Mouse (Mus musculus) MEL (cell line): ENCODE measurements around the gene Tfdp2.

Source experiments
- CTCF ChIP-seq, 3 experiments: IDR thresholded peaks in 2 of 3; conservative IDR thresholded peaks in 1 of 3; 2 replicates each; pipeline ENCODE4 v1.5.1; 2011 to 2012; ENCODE audit warnings: low read length in 3 of 3, low read depth in 2 of 3, mild to moderate bottlenecking in 2 of 3, improper control_type of control experiment in 1 of 3, inconsistent platforms in 1 of 3, mixed read lengths in 1 of 3, moderate library complexity in 1 of 3; ENCODE audit not compliant: control insufficient read depth in 1 of 3, insufficient read depth in 1 of 3, poor library complexity in 1 of 3, severe bottlenecking in 1 of 3
- EP300 ChIP-seq, 2 experiments: IDR thresholded peaks; 2 replicates each; pipeline ENCODE4 v1.6.1; 2011; ENCODE audit warnings: improper control_type of control experiment in 2 of 2, low read length in 2 of 2, low read depth in 1 of 2, mild to moderate bottlenecking in 1 of 2
- GATA1 ChIP-seq: IDR thresholded peaks from 2 replicates; pipeline ENCODE4 v1.6.1; 2011; ENCODE audit warnings: low read depth, low read length, improper control_type of control experiment
- MAFK ChIP-seq: IDR thresholded peaks from 2 replicates; pipeline ENCODE4 v1.6.1; 2011; ENCODE audit warnings: low read depth, mild to moderate bottlenecking, low read length, improper control_type of control experiment, borderline replicate concordance
- MYB ChIP-seq: IDR thresholded peaks from 2 replicates; pipeline ENCODE4 v1.6.1; 2011; ENCODE audit warnings: mild to moderate bottlenecking, low read depth, low read length, improper control_type of control experiment
- NELFE ChIP-seq: IDR thresholded peaks from 2 replicates; pipeline ENCODE4 v1.6.1; 2011; ENCODE audit warnings: low read depth, low read length, improper control_type of control experiment
- NRF1 ChIP-seq: IDR thresholded peaks from 2 replicates; pipeline ENCODE4 v1.6.1; 2014; ENCODE audit warnings: low read depth, mild to moderate bottlenecking, inconsistent platforms, low read length, improper control_type of control experiment, moderate library complexity; ENCODE audit not compliant: poor library complexity, insufficient read depth, severe bottlenecking
- TAL1 ChIP-seq: IDR thresholded peaks from 2 replicates; pipeline ENCODE4 v1.6.1; 2012; ENCODE audit warnings: mild to moderate bottlenecking, inconsistent platforms, low read length, moderate library complexity, mixed read lengths

DNA sequence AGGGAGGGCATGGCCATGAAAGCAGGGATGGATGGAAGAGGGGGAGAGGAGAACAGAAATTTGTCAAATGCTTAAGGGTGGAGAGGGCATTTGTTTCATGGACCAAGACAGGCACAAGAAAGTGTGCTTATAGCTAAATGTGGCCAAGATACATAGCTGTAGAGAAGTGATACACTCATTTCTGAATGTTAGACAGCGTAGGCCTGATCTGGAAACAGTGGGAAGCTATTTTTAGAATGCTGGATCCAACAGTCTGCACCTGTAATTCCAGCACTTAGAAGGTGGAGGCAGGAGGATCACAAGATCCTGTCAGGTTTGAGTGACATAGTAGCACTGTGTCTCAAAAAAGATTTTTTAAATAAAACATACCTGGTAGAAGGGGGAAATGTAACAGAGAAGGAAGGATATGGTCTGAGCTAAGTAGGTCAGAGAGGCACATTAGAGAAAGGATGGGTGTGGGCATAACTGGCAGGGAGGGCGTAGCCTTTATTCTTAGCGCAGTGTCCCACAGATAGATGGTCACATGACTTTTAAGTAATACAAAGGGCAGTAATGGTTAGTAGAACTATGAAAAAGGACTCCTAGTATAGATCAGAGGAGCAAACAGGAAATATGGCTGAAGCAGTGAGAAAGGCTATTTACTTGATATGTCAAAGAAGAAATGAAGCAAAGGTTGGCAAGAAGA lies 103.4 kb downstream of the Tfdp2 start:
- TF ChIP-seq MAFK, result no peak
- no peak for TF ChIP-seq EP300 (IDR thresholded peaks at IDR 0.05; ENCODE audit: low read depth in 1 of 2, low read length in 2 of 2)
- TF ChIP-seq GATA1, result no peak
- TF ChIP-seq CTCF (IDR thresholded peaks at IDR 0.05 in 2 of 3, conservative IDR thresholded peaks at IDR 0.05 in 1 of 3; ENCODE audit: control insufficient read depth in 1 of 3, insufficient read depth in 1 of 3, low read depth in 2 of 3, low read length in 3 of 3, poor library complexity in 1 of 3, severe bottlenecking in 1 of 3), result no peak
- no peak for TF ChIP-seq MYB
- no peak for TF ChIP-seq NELFE
- TF ChIP-seq NRF1, result no peak
- no peak for TF ChIP-seq TAL1
